Mouse (Mus musculus) olfactory bulb, adult 2 months (tissue): ENCODE measurements around the gene Neurl2.

Experiments used
- CTCF ChIP-seq: fragments of 200-500 bp; IDR thresholded peaks from 2 replicates; pipeline ENCODE4 v1.5.1; 2012; ENCODE audit warnings: low read depth, mild to moderate bottlenecking, low read length, moderate library complexity; ENCODE audit not compliant: insufficient read depth
- POLR2A ChIP-seq: fragments of 200-500 bp; IDR thresholded peaks from 2 replicates; pipeline ENCODE4 v1.6.1; 2012; ENCODE audit warnings: mild to moderate bottlenecking, low read depth, low read length, moderate library complexity; ENCODE audit not compliant: insufficient read depth

DNA sequence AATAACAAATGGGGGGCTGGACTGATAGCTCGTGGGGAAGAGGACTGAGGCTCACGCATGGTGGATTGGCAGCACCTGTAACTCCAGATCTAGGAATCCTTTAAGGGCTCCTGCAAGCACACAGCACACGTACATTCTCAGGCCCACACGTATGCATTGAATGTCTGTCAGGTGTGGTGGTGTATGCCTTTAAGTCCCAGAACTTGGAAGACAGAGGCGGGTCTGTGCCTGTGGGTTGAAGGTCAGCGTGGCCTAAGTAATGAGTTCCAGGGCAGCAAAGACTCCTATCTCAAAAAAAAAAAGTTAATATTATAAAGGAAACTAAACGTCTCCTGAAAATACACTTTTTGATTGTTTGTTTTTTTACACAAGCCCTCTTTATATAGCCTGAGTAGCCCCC is 26.6 kb downstream of the Neurl2 start:
- no peak for TF ChIP-seq CTCF
- TF ChIP-seq POLR2A: no peak
